Mouse (Mus musculus): ENCODE data around the gene Angptl2.

DNA sequence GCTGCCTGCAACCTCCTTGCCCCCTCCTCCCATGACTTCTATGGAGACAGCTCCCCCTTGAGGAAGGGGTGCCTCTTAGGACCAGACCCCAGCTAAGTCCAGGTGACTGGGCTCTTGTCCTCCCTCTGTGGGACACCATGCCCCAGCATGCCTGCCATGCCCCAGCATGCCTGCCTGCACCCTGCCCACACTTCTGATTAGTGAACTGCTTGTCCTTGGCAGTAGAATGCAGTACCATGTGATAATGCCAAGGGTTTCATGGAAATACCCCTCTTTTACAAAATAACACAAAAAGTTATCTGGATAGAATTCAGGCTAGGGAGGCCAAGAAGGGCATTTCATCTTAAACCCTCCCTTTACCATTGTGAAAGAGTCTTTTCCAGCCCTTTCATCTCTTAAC lies 29.5 kb downstream of the Angptl2 start:
- no peak for TF ChIP-seq CHD2 (IDR thresholded peaks at IDR 0.05; ENCODE audit: low read depth, low read length)
- no peak for TF ChIP-seq ZNF384 (IDR thresholded peaks at IDR 0.05; ENCODE audit: low read depth, low read length)
- no peak for TF ChIP-seq MAFK (IDR thresholded peaks at IDR 0.05; ENCODE audit: insufficient read depth, low read depth, low read length)
- no peak for TF ChIP-seq ZC3H11A (IDR thresholded peaks at IDR 0.05; ENCODE audit: borderline replicate concordance, low read depth, low read length)

Measured in ES-E14 (cell line).